Mouse (Mus musculus) MEL (cell line): Measurements from ENCODE around the gene Mrpl33.
"Not testable (repeated sequence)": the region's sequence is repeated elsewhere in the genome, so short reads cannot be mapped to it uniquely, and the experiment has no call there.

Experiments used
- BHLHE40 ChIP-seq: IDR thresholded peaks from 2 replicates; pipeline ENCODE4 v1.6.1; 2012; ENCODE audit warnings: low read depth, mild to moderate bottlenecking, inconsistent platforms, low read length, improper control_type of control experiment, borderline replicate concordance
- CHD2 ChIP-seq: IDR thresholded peaks from 2 replicates; pipeline ENCODE4 v1.6.1; 2011; ENCODE audit warnings: low read length, improper control_type of control experiment
- CTCF ChIP-seq, 3 experiments: IDR thresholded peaks in 2 of 3; conservative IDR thresholded peaks in 1 of 3; 2 replicates each; pipeline ENCODE4 v1.5.1; 2011 to 2012; ENCODE audit warnings: low read length in 3 of 3, low read depth in 2 of 3, mild to moderate bottlenecking in 2 of 3, improper control_type of control experiment in 1 of 3, inconsistent platforms in 1 of 3, mixed read lengths in 1 of 3, moderate library complexity in 1 of 3; ENCODE audit not compliant: control insufficient read depth in 1 of 3, insufficient read depth in 1 of 3, poor library complexity in 1 of 3, severe bottlenecking in 1 of 3
- E2F4 ChIP-seq: IDR thresholded peaks from 2 replicates; pipeline ENCODE4 v1.6.1; 2011; ENCODE audit warnings: low read depth, low read length, improper control_type of control experiment, borderline replicate concordance
- EP300 ChIP-seq, 2 experiments: IDR thresholded peaks; 2 replicates each; pipeline ENCODE4 v1.6.1; 2011; ENCODE audit warnings: improper control_type of control experiment in 2 of 2, low read length in 2 of 2, low read depth in 1 of 2, mild to moderate bottlenecking in 1 of 2
- GATA1 ChIP-seq: IDR thresholded peaks from 2 replicates; pipeline ENCODE4 v1.6.1; 2011; ENCODE audit warnings: low read depth, low read length, improper control_type of control experiment
- MAX ChIP-seq: IDR thresholded peaks from 2 replicates; pipeline ENCODE4 v1.6.1; 2011; ENCODE audit warnings: low read length, improper control_type of control experiment
- MXI1 ChIP-seq: IDR thresholded peaks from 2 replicates; pipeline ENCODE4 v1.6.1; 2011; ENCODE audit warnings: mild to moderate bottlenecking, low read depth, low read length, improper control_type of control experiment
- NELFE ChIP-seq: IDR thresholded peaks from 2 replicates; pipeline ENCODE4 v1.6.1; 2011; ENCODE audit warnings: low read depth, low read length, improper control_type of control experiment
- POLR2A ChIP-seq, 2 experiments: IDR thresholded peaks; 2 replicates each; pipeline ENCODE4 v1.6.1; 2011 to 2012; ENCODE audit warnings: low read length in 2 of 2, mild to moderate bottlenecking in 2 of 2, control low read depth in 1 of 2, improper control_type of control experiment in 1 of 2, low read depth in 1 of 2, moderate library complexity in 1 of 2; ENCODE audit not compliant: control insufficient read depth in 1 of 2, insufficient read depth in 1 of 2, poor library complexity in 1 of 2
- USF1 ChIP-seq: IDR thresholded peaks from 2 replicates; pipeline ENCODE4 v1.6.1; 2014; ENCODE audit warnings: low read depth, mild to moderate bottlenecking, inconsistent platforms, low read length, improper control_type of control experiment, moderate library complexity
- USF2 ChIP-seq, 2 experiments: IDR thresholded peaks; 2 replicates each; pipeline ENCODE4 v1.6.1; 2011 to 2012; ENCODE audit warnings: improper control_type of control experiment in 2 of 2, low read length in 2 of 2, borderline replicate concordance in 1 of 2, inconsistent platforms in 1 of 2, low read depth in 1 of 2, mild to moderate bottlenecking in 1 of 2; ENCODE audit not compliant: insufficient read depth in 1 of 2
- ZKSCAN1 ChIP-seq: IDR thresholded peaks from 2 replicates; pipeline ENCODE4 v1.6.1; 2012; ENCODE audit warnings: low read depth, mild to moderate bottlenecking, inconsistent platforms, low read length, improper control_type of control experiment, moderate library complexity

- not testable (repeated sequence) for TF ChIP-seq EP300 (IDR thresholded peaks at IDR 0.05; ENCODE audit: low read depth in 1 of 2, low read length in 2 of 2); USF1; CHD2; CTCF (IDR thresholded peaks at IDR 0.05 in 2 of 3, conservative IDR thresholded peaks at IDR 0.05 in 1 of 3; ENCODE audit: control insufficient read depth in 1 of 3, insufficient read depth in 1 of 3, low read depth in 2 of 3, low read length in 3 of 3, poor library complexity in 1 of 3, severe bottlenecking in 1 of 3); GATA1; USF2 (IDR thresholded peaks at IDR 0.05; ENCODE audit: borderline replicate concordance in 1 of 2, insufficient read depth in 1 of 2, low read depth in 1 of 2, low read length in 2 of 2); ZKSCAN1; MAX; BHLHE40; POLR2A (IDR thresholded peaks at IDR 0.05; ENCODE audit: control insufficient read depth in 1 of 2, insufficient read depth in 1 of 2, low read depth in 1 of 2, low read length in 2 of 2, poor library complexity in 1 of 2); E2F4; NELFE; MXI1
These were observed 34.4 kb downstream of the Mrpl33 start for GRCm38 (mm10) chr5:31631169-31631568.
